Mouse (Mus musculus) megakaryocyte, embryonic 14.5 days (primary cell): Measurements from ENCODE around the gene Mbnl3. TPM values are rescaled to one million over a fixed set of nuclear protein-coding genes. Genes with fewer than 3 reads are reported as not detected.

ENCODE experiments used
- H3K27me3 ChIP-seq: replicated peaks from 2 replicates; pipeline ENCODE3; 2012; ENCODE audit warnings: inconsistent platforms
- H3K36me3 ChIP-seq: replicated peaks from 2 replicates; pipeline ENCODE3; 2012; ENCODE audit warnings: low read length, inconsistent platforms, mixed read lengths
- H3K4me1 ChIP-seq: 2 replicates; pipeline ENCODE4 v1.6.1; 2012; ENCODE audit warnings: inconsistent platforms
- H3K4me3 ChIP-seq: replicated peaks from 2 replicates; pipeline ENCODE3; 2012; ENCODE audit warnings: moderate library complexity, mild to moderate bottlenecking, inconsistent platforms
- H3K9me3 ChIP-seq: 2 replicates; pipeline ENCODE4 v1.6.1; 2012; ENCODE audit warnings: inconsistent platforms
- FLI1 ChIP-seq: IDR thresholded peaks from 2 replicates; pipeline ENCODE4 v1.6.1; 2012; ENCODE audit warnings: low read length, inconsistent platforms, mixed read lengths
- GATA1 ChIP-seq: IDR thresholded peaks from 3 replicates; pipeline ENCODE4 v1.6.1; 2012; ENCODE audit warnings: mixed read lengths, low read length, inconsistent platforms, borderline replicate concordance
- polyA plus RNA-seq: library from polyadenylated mRNA; stranded (reverse); fragments of >175 nt; gene quantifications from 2 replicates; pipeline ENCODE4 v1.2.3, GENCODE M21; 2012; ENCODE audit warnings: low replicate concordance; ENCODE audit not compliant: insufficient read depth

The Mbnl3 gene
- polyA plus RNA-seq = not detected in 2 replicates

DNA sequence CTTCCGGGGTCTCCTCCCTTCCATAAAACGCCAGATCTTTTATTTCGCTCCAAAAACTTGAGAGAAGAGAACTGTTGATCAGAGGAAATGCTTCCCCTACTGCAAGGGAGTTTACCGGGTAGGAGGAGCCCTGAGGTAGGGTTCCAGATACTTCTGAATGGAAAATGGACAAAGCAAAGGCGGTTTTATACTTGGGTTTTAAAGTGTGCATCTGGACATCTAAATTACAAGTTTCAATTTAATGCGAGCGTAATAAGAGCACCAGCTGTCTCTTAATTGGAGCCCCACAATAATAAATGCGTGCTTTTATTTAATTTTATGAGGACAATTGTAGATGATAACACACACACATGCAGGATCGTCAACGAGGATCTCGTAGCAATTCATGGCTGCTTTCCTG lies at the start of gene Mbnl3:
Gene Mbnl3 (minus strand): TSS at position 101 of the 400 bp plus-strand sequence.
- Histone ChIP-seq H3K36me3 (no peaks in the 10 kb centered on the region), H3K4me3 (peak within 1 kb of the TSS; percentile 92), H3K27me3 (peaks cover 34% of the 10 kb centered on the region), H3K4me1 (peaks cover 10% of the 10 kb centered on the region; the same call in 1 of the 2 replicates), H3K9me3 (peaks cover 4% of the 10 kb centered on the region)
- no peak for TF ChIP-seq GATA1
- TF ChIP-seq FLI1 = no peak

DNA sequence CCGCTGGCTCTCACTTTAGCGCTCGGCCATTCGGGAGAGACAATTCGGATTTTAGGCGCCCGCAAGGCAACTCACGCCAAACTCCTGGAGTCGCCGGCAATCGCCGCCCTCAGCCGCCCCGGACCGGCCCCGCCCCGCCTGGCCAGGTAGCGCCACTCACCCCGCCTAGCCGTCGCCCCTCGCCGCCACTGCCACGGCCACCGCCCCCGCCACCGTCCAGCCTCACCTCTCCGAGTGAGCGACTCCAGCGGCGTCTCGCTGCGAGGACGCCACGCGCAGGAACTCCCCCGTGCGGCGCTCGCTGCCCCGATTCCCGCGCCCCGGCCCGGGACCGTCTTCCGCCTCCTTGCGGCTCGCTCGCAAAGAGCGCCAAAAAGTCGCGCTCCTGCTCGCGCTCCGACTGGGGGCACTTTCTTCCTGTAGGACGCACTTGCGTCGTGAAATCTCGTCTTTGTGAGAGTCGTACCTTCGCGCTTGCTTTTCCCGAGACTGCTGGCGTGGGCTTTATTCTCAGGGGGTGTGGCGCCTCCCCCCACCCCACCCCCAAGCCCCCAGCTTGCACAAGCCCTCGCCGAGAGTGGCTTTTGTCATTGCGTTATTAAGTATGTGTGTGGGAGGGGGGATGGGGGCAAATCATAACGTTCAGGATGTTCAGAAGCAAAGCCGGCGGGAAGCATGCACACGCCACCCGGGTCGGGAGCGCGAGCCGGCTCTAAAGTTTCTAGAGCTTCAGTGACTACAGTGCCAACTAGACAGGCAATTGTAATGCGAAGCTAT lies 596 bp downstream of the Mbnl3 start:
- TF ChIP-seq FLI1 (no peak), GATA1 (no peak)

DNA sequence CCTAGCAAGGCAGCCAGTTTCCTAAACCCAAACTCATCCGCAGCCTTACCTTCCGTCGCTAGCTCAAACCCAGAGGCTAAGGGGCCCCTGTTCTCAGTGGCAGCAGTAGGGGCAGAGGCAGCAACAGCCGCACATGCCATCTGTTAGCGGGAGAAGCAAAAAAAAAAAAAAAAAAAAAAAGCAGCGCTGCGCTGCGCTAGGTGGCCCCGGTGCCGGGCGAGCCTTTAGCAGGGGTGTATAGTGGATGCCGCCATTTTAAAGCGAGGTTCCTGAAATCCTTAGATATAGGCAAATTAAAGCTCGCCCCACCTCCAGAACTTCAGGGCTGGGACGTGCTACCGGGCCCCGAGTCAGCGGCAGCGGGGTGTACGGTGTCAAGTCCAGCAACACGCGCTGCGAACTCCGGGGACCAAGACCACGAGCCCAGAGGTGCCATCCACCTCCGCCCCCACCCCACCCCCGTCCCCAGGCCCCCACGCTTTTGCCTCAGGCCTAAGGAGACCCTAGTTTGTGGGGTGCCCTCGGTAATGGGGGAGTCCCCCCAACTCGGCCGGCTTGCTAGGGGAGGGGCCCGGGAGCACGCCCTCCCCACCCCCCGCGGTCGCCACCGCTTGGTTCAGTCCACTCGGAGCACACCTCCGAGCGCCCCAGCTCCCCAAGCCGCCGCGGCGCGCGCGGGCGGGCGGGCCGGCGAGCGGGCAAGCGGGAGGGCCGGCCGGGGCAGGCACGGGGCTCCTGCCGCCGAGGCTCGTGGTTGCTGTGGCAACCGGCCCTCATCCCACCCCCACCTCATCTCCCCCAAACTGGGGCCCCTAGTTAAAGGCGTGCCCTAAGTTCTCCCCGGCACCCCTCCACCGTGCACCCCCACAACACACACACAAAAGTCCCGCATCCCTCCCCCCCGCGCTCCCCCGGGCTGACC lies 1.4 kb downstream of the Mbnl3 start:
- H3K36me3 ChIP-seq = no peaks in the 10 kb centered on the region
- TF ChIP-seq GATA1 (no peak), FLI1 (no peak)
- peak overlapping the region; percentile 92 for H3K4me3 ChIP-seq
- peaks cover 10% of the 10 kb centered on the region; the same call in 1 of the 2 replicates for H3K4me1 ChIP-seq
- peaks cover 4% of the 10 kb centered on the region for H3K9me3 ChIP-seq
- H3K27me3 ChIP-seq = peaks cover 27% of the 10 kb centered on the region

More for the DNA sequence above, 596 bp downstream of the Mbnl3 start:
- peaks cover 10% of the 10 kb centered on the region; the same call in 1 of the 2 replicates for H3K4me1 ChIP-seq
- peaks cover 4% of the 10 kb centered on the region for H3K9me3 ChIP-seq
- no peaks in the 10 kb centered on the region for H3K36me3 ChIP-seq
- peak overlapping the region; percentile 92 for H3K4me3 ChIP-seq
- H3K27me3 ChIP-seq = peaks cover 29% of the 10 kb centered on the region

DNA sequence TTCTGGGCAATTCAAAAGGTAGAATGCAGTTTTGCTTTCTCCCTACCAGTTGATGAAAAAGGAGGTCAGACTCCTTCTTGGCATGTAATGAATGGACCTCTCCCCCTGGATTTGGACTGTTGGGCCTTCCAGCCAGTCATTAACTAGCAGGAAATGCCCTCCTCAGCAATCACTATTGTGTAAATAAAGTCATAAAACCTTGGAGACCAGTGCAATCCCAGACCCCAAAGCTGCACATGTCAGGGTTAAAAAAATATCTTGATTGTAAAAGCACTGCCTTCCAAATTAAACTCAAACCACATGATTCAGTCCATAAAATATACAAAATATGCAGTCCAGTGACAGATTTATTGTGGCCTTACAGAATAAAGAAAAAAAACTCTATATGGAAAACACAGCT lies 9.3 kb downstream of the Mbnl3 start:
- H3K4me3 ChIP-seq = no peak overlapping the region
- H3K36me3 ChIP-seq = no peaks in the 10 kb centered on the region
- peaks cover 7% of the 10 kb centered on the region for H3K27me3 ChIP-seq
- TF ChIP-seq FLI1 = no peak
- TF ChIP-seq GATA1 = no peak
- no peaks in the 10 kb centered on the region for H3K9me3 ChIP-seq
- H3K4me1 ChIP-seq = peaks cover 9% of the 10 kb centered on the region; the same call in 1 of the 2 replicates

DNA sequence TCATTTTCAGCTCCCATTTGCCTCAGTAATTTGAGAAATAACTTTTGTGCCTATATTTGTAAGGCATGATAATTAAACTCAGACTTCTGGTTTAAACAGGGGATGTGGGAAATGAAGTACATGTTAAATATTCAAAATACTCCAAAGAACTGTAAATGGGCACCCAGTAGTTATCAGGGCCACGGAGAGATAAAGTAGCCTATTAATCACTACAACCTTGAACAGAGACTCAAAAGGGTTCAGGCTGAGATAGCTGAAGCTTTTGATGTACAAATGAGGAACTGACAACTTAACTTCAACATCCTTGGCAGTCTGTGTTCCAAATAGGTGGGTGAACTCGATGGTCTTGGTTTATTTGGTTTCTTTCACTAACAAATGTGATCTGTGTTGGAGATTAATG lies 34.4 kb downstream of the Mbnl3 start:
- peaks cover 3% of the 10 kb centered on the region for H3K4me1 ChIP-seq
- H3K4me3 ChIP-seq = no peak overlapping the region
- no peaks in the 10 kb centered on the region for H3K9me3 ChIP-seq
- H3K36me3 ChIP-seq = no peaks in the 10 kb centered on the region
- TF ChIP-seq FLI1 = no peak
- no peak for TF ChIP-seq GATA1
- H3K27me3 ChIP-seq = peaks cover 2% of the 10 kb centered on the region

DNA sequence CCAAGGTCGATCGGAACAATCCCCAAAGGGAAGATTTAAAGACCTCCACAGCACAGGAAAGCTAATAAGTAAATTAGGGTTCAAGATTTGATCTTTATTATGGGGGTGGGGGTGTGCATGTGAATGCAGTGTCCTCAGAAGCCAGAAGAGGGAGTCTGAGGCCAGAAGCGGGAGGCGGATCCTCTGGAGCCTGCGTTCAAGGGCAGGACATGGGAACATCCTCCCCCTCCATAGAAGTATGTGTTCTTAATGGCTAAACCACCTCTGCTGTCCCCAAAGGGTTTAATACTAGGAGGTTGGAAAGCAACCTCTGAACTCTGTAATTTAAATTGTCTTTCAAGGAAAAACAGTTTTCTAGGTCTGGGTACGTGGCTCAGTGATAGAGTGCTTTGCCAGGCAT lies 34.9 kb downstream of the Mbnl3 start:
- no peaks in the 10 kb centered on the region for H3K36me3 ChIP-seq
- peaks cover 3% of the 10 kb centered on the region for H3K4me1 ChIP-seq
- no peak overlapping the region for H3K4me3 ChIP-seq
- TF ChIP-seq FLI1 (no peak), GATA1 (no peak)
- H3K9me3 ChIP-seq = no peaks in the 10 kb centered on the region
- peaks cover 2% of the 10 kb centered on the region for H3K27me3 ChIP-seq

DNA sequence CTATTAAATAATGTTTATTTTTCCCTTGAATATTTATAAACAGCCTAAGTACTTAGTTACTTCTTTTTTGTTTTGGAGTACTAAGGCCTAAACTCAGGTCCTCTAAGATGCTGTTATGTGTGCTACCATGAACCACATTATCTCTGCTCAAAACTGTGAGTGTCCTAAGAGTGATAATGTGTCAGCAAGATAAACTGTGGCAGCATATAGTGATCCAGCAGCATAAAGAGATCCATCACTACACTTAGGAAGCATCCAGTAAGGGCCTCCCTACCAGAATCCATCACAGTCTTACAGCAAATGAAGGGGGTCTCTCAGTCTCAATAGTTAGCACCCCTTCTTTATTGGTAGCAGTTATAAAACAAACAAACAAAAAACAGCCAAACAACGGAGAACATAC lies 35.9 kb downstream of the Mbnl3 start:
- Histone ChIP-seq H3K4me1 (peaks cover 3% of the 10 kb centered on the region), H3K9me3 (no peaks in the 10 kb centered on the region), H3K27me3 (peaks cover 2% of the 10 kb centered on the region), H3K36me3 (no peaks in the 10 kb centered on the region), H3K4me3 (no peak overlapping the region)
- TF ChIP-seq GATA1 (no peak), FLI1 (no peak)

DNA sequence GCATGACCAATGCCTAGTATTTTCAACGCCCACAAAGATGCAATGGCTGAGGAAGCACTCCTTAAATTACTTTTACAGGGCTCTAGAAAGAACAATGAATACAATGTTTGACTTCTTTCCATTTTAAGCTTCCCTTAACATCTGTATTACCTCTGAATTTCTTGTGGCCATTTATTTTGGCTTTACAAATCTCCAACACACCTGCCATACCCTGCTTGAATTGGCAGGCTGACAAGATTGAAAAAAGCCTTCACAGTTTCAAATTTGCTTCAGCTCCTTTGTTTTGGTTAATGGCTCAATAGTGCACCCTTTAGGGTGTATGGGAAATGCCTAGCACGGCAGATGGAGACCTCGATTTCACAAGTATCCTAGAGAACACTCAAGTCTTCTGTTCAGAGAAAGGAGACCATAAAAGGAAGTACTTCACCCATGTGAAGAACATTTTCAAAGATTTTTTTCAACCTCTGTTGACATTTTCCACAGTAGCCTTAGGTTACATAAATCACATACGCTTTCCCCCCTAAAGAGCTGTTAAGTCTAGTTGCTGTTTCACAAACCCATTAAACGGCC lies 36.8 kb downstream of the Mbnl3 start:
- TF ChIP-seq FLI1 (no peak), GATA1 (no peak)
- Histone ChIP-seq H3K9me3 (no peaks in the 10 kb centered on the region), H3K4me1 (peaks cover 3% of the 10 kb centered on the region), H3K36me3 (no peaks in the 10 kb centered on the region), H3K4me3 (no peak overlapping the region), H3K27me3 (peaks cover 2% of the 10 kb centered on the region)

DNA sequence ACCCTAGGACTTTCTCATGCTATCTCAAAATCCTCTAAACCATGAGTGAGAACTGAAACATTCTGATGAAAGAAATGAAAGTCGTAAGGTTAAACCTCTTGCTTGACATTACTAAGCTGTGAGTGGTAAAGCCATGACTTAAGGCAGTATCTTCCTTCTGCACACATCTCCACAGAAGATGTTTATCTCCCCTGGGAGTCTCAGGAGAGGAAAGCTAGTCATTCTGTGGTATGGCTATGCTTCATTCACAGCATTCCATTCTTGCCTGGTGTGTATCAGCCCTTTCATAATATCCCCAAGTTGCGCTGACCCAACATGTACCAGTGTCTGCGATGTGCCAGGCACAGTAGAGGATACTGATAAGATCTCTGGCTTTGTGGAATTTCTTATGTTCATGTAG lies 38.4 kb downstream of the Mbnl3 start:
- no peaks in the 10 kb centered on the region for H3K36me3 ChIP-seq
- peaks cover 3% of the 10 kb centered on the region for H3K4me1 ChIP-seq
- H3K4me3 ChIP-seq = no peak overlapping the region
- TF ChIP-seq GATA1 (no peak), FLI1 (no peak)
- H3K9me3 ChIP-seq = no peaks in the 10 kb centered on the region
- peaks cover 2% of the 10 kb centered on the region for H3K27me3 ChIP-seq

DNA sequence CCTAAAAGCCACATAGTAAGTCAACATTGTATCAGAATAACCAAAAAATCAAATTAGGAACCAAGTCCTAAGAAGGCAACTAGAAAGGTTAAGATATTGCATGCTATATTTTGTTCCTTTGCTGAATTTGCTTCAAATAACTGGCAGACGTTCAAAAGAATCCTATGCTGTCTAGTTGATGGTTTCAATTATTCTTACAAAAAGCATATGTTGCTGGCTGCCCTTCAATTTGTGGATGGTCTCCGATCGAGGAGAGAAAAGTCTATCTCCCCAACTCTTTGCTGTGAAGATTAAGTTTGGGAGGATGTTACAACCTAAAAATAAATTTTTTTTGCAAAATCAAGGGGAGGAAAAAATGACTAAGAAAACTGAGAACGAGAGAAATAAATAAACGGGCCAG lies 41.6 kb downstream of the Mbnl3 start:
- no peak overlapping the region for H3K4me3 ChIP-seq
- no peaks in the 10 kb centered on the region for H3K9me3 ChIP-seq
- TF ChIP-seq GATA1 (no peak), FLI1 (no peak)
- peaks cover 3% of the 10 kb centered on the region for H3K27me3 ChIP-seq
- H3K4me1 ChIP-seq = peaks cover 3% of the 10 kb centered on the region
- no peaks in the 10 kb centered on the region for H3K36me3 ChIP-seq
